Mouse (Mus musculus) stomach, postnatal 0 days (tissue): ENCODE measurements around the gene Nln. TPM values are rescaled to one million over a fixed set of nuclear protein-coding genes. Genes with fewer than 3 reads are reported as not detected.
A peak's percentile ranks its signal among the peaks of the same experiment; 100 is the strongest.

Experiments
- ATAC-seq: fragments of 200-750 bp; cut with Nextera tagmentation; 2 replicates; pipeline ENCODE4 v1.8.0; 2017; ENCODE audit not compliant: low FRiP score, low TSS enrichment
- DNase-seq: peaks from one replicate; pipeline ENCODE4 v3.0.0-alpha.2; 2016; ENCODE audit warnings: low spot score
- H3K27ac ChIP-seq: fragments of 300-500 bp; sonication (generic); replicated peaks from 2 replicates; pipeline ENCODE4 v1.5.1; 2014; ENCODE audit warnings: mild to moderate bottlenecking, control low read depth
- H3K27me3 ChIP-seq: fragments of 300-500 bp; sonication (generic); 2 replicates; pipeline ENCODE4 v1.6.1; 2014; ENCODE audit warnings: low read length; ENCODE audit not compliant: control insufficient read depth, insufficient read depth
- H3K36me3 ChIP-seq: fragments of 300-500 bp; sonication (generic); 2 replicates; pipeline ENCODE4 v1.6.1; 2014; ENCODE audit warnings: low read length, mixed read lengths; ENCODE audit not compliant: control insufficient read depth, insufficient read depth
- H3K4me1 ChIP-seq: fragments of 300-500 bp; sonication (generic); replicated peaks from 2 replicates; pipeline ENCODE4 v1.6.1; 2014; ENCODE audit warnings: antibody characterized with exemption; ENCODE audit not compliant: control insufficient read depth, insufficient read depth
- H3K4me2 ChIP-seq: fragments of 300-500 bp; sonication (generic); replicated peaks from 2 replicates; pipeline ENCODE4 v1.6.1; 2014; ENCODE audit warnings: low read depth, mild to moderate bottlenecking, control low read depth, moderate library complexity
- H3K4me3 ChIP-seq: fragments of 300-500 bp; sonication (generic); 2 replicates; pipeline ENCODE4 v1.5.1; 2014; ENCODE audit warnings: low read depth, low read length, control low read depth
- H3K9ac ChIP-seq: fragments of 300-500 bp; sonication (generic); 2 replicates; pipeline ENCODE4 v1.6.1; 2014; ENCODE audit warnings: mild to moderate bottlenecking, low read length, control low read depth, mixed read lengths
- H3K9me3 ChIP-seq: fragments of 300-500 bp; sonication (generic); 2 replicates; pipeline ENCODE4 v1.6.1; 2016; ENCODE audit warnings: low read length; ENCODE audit not compliant: control insufficient read depth
- CTCF ChIP-seq: IDR thresholded peaks from 2 replicates; pipeline ENCODE4 v1.5.1; 2016; ENCODE audit warnings: antibody characterized with exemption, low read depth, mild to moderate bottlenecking, moderate library complexity
- EP300 ChIP-seq: optimal IDR thresholded peaks from 2 replicates; pipeline ENCODE3; 2016; ENCODE audit warnings: antibody characterized with exemption
- WGBS: fragments of 180-500 bp; shearing (Covaris S2); extraction: QIAGEN DNeasy Blood & Tissue Kit; methylation state at CpG from one replicate; pipeline ENCODE4 v1.1.7; 2014; 5-methylcytosine and 5-hydroxymethylcytosine counted together
- polyA plus RNA-seq: library from polyadenylated mRNA; unstranded; fragments of >200 nt; fragmentation: Nextera tagmentation; extraction: Ambion mirVana; gene quantifications from 2 replicates; pipeline ENCODE4 v1.2.1, GENCODE M21; 2015

Gene Nln
- polyA plus RNA-seq, 1 experiment from 2014 or later: 22.5 TPM

GRCm38 (mm10) chr13:104018466-104019076 lies 90.8 kb downstream of the Nln start:
- Histone ChIP-seq H3K4me2 (no peak overlapping the region), H3K36me3 (no peaks in the 10 kb centered on the region), H3K27me3 (no peaks in the 10 kb centered on the region), H3K27ac (no peak overlapping the region), H3K9me3 (no peaks in the 10 kb centered on the region), H3K4me1 (no peaks in the 10 kb centered on the region; the same call in 1 of the 2 replicates), H3K4me3 (no peak overlapping the region), H3K9ac (no peak overlapping the region)
- DNase-seq: no peak
- no peak for TF ChIP-seq EP300
- no peak for TF ChIP-seq CTCF
- WGBS: 63% methylated on average over 7 of the region's 7 CpGs
- no peak for ATAC-seq

GRCm38 (mm10) chr13:104015246-104016105 lies 93.9 kb downstream of the Nln start:
- no peaks in the 10 kb centered on the region for H3K4me1 ChIP-seq
- peak overlapping the region; percentile 56; the same call in 1 of the 2 replicates for H3K27ac ChIP-seq
- ATAC-seq: peak; percentile 93
- H3K36me3 ChIP-seq: no peaks in the 10 kb centered on the region
- H3K9me3 ChIP-seq: no peaks in the 10 kb centered on the region
- peak; percentile 60 for DNase-seq
- no peaks in the 10 kb centered on the region for H3K27me3 ChIP-seq
- no peak overlapping the region for H3K4me3 ChIP-seq
- TF ChIP-seq CTCF (no peak), EP300 (no peak)
- H3K9ac ChIP-seq: no peak overlapping the region
- no peak overlapping the region for H3K4me2 ChIP-seq
- 71% methylated on average over 18 of the region's 18 CpGs for WGBS

GRCm38 (mm10) chr13:104014038-104014437 lies 95.4 kb downstream of the Nln start:
- Histone ChIP-seq H3K4me3 (no peak overlapping the region), H3K27me3 (no peaks in the 10 kb centered on the region), H3K4me2 (no peak overlapping the region), H3K36me3 (no peaks in the 10 kb centered on the region), H3K9ac (no peak overlapping the region), H3K4me1 (no peaks in the 10 kb centered on the region), H3K9me3 (no peaks in the 10 kb centered on the region), H3K27ac (no peak overlapping the region)
- 86% methylated on average over 11 of the region's 11 CpGs for WGBS
- TF ChIP-seq CTCF (no peak), EP300 (no peak)
- ATAC-seq (no peak), DNase-seq (no peak)

- DNase-seq (no peak), ATAC-seq (no peak)
- H3K4me2 ChIP-seq: no peak overlapping the region
- H3K4me1 ChIP-seq: no peaks in the 10 kb centered on the region
- H3K4me3 ChIP-seq: no peak overlapping the region
- H3K9ac ChIP-seq: no peak overlapping the region
- WGBS: 75% methylated on average over 6 of the region's 6 CpGs
- TF ChIP-seq CTCF (no peak), EP300 (no peak)
- no peaks in the 10 kb centered on the region for H3K36me3 ChIP-seq
- H3K9me3 ChIP-seq: no peaks in the 10 kb centered on the region
- no peaks in the 10 kb centered on the region for H3K27me3 ChIP-seq
- no peak overlapping the region for H3K27ac ChIP-seq
Observed at GRCm38 (mm10) chr13:104013380-104013779, 96.0 kb downstream of the Nln start.

GRCm38 (mm10) chr13:104012214-104012833 lies 97.1 kb downstream of the Nln start:
- no peaks in the 10 kb centered on the region for H3K4me1 ChIP-seq
- DNase-seq (no peak), ATAC-seq (no peak)
- H3K9ac ChIP-seq: no peak overlapping the region
- no peak overlapping the region for H3K4me2 ChIP-seq
- H3K4me3 ChIP-seq: no peak overlapping the region
- no peak overlapping the region for H3K27ac ChIP-seq
- TF ChIP-seq EP300 (no peak), CTCF (no peak)
- no peaks in the 10 kb centered on the region for H3K36me3 ChIP-seq
- H3K27me3 ChIP-seq: no peaks in the 10 kb centered on the region
- no peaks in the 10 kb centered on the region for H3K9me3 ChIP-seq
- 77% methylated on average over 11 of the region's 11 CpGs for WGBS
